Mouse (Mus musculus): ENCODE results near the gene Pde9a. TPM values are rescaled to one million over a fixed set of nuclear protein-coding genes. Genes with fewer than 3 reads are reported as not detected.
"Not testable (repeated sequence)": the region's sequence is repeated elsewhere in the genome, so short reads cannot be mapped to it uniquely, and the experiment has no call there.

The Pde9a gene
- 1 to 10 TPM in 1 of 2 experiments, not detected in 1; 1.4 TPM for polyA plus RNA-seq (2017; shearing (Covaris generic))

DNA sequence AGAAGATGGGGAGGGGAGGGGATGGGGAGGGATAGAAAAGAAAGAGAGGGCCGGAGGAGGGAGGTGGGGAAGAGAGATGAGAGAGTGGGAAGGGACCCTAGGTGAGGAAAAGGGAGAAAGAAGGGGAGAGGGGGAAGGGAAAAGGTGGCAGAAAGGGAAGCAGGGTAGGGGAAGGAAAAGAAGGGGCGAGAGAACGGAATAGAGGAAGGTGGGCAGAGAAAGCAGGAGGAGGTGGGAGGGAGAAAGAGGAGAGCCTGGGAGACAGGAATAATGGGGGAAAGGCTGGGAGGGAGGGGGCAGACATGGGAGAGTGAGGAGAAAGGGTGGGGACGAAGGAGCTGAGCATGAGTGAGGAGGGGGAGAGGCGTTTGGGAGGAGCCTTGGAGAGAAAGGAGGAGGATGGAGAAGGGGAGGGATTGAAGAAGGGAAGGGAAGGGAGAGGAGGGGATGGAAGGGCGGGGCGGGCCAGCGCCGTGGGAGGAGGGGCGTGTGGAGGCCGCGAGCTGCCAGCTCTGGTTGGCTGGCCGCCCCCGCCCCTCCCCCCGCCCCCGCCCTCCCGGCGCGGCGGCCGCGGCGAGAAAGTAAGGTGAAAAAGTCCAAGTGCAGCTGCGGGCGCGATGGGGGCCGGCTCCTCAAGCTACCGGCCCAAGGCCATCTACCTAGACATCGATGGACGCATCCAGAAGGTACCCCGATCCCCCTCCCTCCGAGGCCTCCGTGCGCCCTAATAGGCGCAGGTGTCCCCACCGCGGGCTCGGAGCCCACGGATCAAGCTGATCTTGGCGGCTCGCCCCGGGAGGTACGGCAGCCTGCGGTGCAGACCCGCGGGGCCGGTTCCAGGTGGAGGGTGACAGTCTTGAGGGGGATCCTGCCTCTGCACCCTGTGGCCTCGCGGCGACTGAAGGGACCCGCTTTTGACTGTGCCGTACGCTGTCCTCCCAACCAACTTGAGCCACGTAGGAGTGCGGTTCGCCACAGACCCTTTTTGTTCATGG is at the start of gene Pde9a:
Pde9a (plus strand) TSS at position 540 of the 995 bp plus-strand sequence.
- ATAC-seq = no peak

DNA sequence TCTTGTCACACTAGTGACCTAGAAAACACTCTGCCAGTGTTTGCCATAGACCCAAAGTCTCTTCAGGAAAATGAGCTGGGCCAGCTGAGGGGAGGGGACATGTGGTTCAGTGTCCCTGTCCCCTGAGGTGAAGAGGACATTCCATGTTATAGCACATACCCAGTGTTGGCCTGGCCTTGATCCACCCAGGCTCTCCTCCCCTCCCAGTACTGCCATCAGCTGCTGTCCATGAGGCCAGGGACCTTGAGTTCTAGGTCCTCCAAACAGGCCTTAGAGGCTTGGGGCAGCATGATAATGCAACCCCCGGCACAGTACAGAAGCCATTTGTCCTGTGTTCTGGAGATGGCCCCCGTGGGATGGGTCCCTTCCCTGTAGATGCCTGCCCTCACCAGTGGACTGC is 46.2 kb upstream of the Pde9a start:
- no peak for ATAC-seq

GRCm38 (mm10) chr17:31342191-31342590 is 43.8 kb upstream of the Pde9a start:
- ATAC-seq = no peak

DNA sequence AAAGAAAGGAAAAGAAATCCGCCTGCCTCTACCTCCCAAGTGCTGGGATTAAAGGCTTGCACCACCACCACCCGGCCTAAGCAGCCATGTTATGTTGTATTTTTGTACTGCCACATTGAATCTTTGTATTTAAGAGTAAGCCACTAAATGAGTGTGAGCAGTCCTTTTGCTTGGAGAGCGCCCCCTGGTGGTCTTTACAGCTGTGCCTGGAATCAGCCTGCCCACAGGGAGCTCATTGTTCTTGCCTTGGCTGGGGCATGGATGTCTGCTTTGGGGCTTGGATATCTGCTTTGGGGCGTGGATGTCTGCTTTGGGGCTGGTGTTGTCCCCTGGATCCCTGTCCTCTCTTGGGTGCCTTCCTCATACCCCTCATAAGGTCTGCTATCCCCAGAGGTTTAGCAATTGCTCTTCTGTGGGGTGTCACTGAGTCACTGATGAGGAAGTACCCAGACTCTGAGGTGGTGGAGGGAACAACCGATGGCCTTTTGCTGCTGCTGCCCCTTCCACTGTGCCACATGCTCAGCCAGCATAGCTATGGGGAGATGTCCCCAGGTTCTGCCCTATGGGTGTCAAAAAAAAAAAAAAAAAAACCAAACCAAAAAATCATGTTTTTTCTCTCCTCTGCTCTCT is 41.7 kb upstream of the Pde9a start:
- ATAC-seq = no peak

DNA sequence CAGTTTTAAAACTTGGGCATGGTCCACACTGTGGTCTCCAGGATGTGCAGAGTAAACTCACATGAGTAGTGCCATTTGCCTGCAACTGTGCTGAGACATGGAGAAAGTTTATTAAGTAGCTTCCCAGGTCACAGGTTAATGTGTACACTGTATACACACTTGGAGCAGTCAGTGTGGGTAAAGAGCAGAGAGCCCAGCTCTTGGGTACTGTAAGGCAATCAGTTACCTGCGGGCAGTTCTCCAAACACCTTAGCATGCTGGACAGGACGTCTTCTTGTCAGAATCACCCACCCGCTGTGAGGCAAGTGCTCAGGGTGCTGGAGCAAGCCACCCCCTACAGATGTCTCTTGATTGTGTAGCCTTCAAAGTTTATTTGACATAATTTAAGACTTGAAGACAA is 41.2 kb upstream of the Pde9a start:
- ATAC-seq = no peak

DNA sequence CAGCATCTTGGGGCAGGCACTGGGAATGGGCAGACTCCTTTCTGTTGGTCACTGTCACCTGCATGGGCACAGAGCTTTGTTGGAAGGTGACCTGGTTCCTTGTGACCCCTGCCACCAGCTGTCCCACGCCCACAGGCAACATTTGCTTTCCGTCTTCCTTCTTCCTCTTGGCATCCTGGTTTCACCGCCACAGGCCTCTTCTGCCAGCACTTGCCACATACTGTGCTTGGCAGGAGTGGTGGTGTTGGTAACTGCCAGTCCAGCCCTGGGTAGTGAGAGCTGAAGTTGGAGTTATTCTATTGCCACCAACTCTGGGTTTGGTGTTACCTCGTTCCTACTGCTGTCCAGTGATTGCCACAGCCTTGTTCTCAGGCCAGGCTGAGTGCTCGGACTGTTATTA is 37.9 kb upstream of the Pde9a start:
- no peak for ATAC-seq

- no peak for ATAC-seq
Observed at GRCm38 (mm10) chr17:31349388-31349787, 36.6 kb upstream of the Pde9a start.

DNA sequence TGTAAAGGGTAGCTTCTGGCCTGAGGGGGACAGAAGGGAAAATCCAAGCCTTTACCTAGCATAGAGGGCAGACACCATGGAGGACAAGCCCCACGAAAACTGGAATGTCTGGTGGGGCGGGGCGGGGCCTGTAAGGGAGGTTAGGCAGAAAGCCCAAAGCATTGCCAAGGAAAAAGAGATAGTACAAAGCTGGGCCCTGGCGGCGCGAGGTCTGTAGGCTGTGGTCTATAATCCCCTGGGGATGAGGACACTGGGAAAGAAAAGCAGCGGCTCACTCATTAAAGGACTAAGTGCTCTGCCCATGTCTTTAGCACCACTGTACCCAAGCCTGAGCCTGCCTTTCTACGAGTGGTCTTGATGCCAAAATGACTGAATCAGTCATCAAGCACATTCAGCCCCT is 34.0 kb upstream of the Pde9a start:
- ATAC-seq = no peak

DNA sequence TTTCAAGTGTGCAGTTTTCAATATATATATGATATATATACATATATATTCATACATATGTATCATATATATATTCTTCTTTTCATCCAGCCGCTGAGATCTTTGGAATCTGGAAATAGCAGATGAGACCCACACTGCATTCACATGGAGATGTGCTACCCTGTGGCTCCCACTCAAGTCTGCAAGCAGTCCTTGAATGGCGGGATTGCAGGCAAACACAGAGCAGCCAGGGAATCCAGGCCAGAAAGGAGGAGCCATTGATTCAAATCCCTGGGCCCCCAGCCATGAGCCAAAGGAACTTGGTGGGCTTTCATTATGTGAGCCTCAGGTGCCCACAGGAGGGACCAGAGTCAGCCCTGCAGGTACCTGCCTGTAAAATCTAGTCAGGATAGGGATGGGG is 32.8 kb upstream of the Pde9a start:
- ATAC-seq = no peak

DNA sequence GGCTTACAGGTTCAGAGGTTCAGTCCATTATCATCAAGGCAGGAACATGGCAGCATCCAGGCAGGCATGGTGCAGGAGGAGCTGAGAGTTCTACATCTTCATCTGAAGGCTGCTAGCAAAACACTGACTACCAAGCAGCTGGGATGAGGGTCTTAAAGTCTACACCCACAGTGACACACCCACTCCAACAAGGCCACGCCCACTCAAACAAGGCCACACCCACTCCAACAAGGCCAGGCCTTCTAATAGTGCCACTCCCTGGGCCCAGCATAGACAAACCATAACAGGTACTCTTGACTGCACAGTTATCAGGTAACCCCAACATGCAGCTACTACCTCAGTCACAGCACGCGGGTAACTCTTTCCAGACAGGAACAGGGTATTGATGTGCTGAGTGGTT is 31.3 kb upstream of the Pde9a start:
- not testable (repeated sequence) for ATAC-seq

- no peak for ATAC-seq
Observed at GRCm38 (mm10) chr17:31355792-31356502, 30.1 kb upstream of the Pde9a start.

DNA sequence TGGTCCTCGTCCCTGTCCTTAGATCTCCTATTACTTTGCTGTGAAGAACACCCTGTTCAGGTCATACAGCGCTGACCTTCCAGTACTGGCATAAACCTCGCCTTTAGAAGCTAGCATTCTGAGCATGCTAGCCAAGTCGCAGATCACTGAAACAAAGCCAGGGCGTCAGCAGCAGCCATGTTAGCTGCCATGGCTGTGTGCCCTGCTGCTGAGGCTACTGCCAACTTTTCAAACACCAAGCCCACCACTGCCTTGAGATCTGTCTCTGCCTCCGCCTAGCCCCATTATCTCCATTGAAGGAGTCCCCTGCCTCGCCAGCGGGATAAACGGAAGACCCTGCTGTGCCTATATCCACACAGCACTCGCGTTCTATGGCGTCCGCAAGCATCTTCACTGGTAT is 25.4 kb upstream of the Pde9a start:
- ATAC-seq = no peak

DNA sequence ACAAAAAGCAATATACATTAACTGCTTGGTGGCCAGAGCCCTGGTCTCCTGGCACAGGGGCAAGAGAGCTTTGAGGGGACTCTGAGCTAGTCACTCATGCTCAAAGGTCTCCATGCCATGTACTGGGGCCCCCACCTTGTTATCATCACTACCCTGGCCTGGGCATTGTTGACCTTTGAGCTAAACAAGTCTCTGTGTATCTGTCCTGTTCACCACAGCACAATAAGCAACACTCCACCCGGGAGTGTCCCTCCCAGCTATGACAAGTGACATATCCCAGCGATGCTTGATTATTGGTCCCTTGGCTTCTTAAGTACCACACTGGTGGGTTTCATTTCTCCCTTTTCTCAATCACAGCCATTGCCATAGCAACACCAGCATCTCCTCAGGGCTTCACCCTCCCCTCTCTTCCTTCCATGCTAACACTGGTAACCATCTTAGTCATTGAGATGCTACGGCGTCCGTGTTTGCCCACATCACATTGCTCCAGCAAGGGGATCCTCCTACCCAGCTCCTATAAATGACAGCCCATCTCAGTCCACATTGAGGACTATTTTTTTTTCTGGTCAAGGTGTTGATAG is 20.3 kb upstream of the Pde9a start:
- no peak for ATAC-seq

DNA sequence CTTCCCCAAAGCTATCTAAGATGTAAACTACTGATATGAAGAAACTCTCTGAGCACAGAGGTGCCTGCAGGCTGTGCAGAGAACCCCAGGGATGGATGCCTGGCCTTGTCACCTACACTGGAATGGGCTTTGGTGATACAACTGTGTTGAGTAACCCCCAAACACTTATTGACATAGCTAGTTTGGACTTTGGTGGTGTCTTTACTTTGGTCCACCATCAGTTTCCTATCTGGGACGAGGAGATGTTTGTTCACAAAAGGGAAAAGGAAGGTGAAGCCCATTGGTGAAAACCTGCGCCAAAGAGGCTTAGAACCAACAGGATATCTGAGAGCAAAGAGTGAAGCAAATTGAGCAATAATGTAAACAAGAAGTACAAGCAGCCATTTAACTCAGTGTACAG is 15.8 kb upstream of the Pde9a start:
- no peak for ATAC-seq

DNA sequence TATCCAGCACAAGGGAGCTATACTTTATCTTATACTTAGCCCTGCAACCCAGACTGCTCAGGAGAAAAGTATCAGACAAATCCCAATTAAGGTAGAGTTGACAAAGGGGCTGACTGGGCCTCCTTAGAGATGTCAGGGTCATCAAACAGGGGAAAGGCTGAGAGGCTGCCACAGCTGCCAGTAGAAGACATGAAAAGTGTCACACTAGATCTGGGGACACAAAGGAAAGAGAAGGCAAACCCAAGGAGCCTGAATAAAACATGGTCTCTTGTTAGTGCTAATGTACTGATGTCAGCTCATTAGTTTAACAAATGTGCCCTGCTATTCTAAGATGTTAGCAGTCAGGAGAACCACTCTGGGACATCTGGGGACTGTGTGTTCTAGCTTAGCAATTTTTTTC is 15.1 kb upstream of the Pde9a start:
- ATAC-seq = no peak

DNA sequence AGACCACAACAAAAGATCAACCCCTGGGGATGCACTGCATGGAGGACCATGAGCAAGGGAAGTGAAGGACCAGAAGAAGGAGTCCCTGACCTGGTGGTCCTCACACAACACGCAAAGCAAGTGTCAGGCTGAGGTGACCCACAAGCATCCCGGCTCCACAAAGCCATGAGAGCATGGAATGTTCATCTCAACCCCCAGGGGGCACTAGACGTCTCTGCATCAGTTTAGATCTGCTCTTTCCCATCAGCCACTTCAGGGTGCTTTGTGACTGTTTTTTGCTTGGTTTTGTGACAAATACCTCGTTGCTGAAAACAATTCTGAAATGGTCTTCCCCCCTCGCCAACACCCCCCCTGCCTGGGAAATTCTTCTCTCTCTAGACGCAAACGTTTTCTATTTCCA is 8.0 kb upstream of the Pde9a start:
- no peak for ATAC-seq

DNA sequence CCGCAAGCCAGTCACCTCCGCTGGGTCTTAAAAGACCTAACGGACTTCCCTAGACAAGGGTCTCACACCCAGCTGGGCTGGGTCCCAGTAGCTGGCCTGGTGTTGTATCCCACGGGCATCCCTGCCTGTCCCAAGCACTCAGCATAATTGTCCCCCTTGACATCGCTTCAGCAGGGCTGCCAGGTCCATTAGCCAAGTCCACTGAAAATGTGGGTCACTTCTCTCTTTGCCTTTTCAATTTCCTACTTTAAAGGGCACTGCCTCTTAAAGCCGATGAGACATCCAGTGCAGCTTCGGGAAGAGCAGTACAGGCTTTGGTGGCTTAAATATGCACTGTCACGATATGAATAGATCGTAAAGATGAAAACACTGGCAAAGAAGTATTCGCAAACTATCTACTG is 7.6 kb upstream of the Pde9a start:
- no peak for ATAC-seq

DNA sequence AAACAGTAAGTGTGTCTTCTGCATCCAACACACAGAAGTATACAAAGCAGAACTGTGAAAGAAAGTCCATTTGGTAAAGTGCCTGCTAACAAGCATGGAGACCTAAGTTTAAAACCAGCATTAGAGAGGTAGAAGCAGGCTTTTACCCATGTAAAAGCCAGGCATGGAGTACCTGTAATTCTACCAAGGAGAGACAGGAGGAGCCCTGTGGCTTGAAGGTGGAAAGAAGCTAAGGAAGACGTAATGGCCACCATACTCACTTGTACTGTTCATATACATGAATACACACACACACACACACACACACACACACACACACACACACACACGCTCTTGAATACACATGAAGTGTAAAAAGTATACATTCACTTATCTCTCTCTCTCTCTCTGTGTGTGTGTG is 6.9 kb upstream of the Pde9a start:
- ATAC-seq = no peak

- ATAC-seq = no peak
Observed at GRCm38 (mm10) chr17:31379863-31380262, 6.1 kb upstream of the Pde9a start.

- ATAC-seq = no peak
Observed at GRCm38 (mm10) chr17:31383320-31383719, 2.7 kb upstream of the Pde9a start.

GRCm38 (mm10) chr17:31384968-31385627 is 912 bp upstream of the Pde9a start:
- ATAC-seq = no peak

GRCm38 (mm10) chr17:31386766-31387275 is 811 bp downstream of the Pde9a start:
- ATAC-seq = no peak
